Mouse (Mus musculus): ENCODE measurements at regions not wholly inside any gene's neighbourhood (a gene's known extent, or its start where the extent isn't known, plus 50 kb on each side); places are given as distances from the start of the nearest gene placed in this dataset.
A peak's percentile ranks its signal among the peaks of the same experiment; 100 is the strongest.

DNA sequence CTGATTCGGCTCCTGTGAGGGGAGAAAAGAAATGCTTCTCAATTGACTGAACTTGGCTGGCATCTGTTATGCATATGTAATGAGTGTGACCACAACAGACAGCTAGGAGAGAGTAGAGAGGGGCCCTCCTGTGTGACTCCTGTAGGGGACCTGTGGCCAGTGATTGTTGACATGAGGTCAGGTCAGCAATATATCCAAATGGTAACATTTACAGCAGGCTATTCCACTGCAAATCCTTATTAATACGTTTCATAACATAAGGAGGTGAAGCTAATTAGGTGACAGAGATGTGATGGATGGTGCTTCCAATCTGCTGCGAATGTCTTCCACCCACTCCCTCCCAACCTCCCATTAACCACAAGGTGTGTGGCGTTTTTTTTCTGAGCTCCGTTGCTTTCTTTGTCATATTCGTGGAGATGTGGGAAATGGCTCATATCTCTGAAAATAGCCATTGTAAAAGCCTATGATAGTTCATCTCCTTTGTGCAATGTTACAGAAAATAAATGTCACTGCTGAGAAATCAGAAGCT lies 309.5 kb downstream of the Irx1 start:
- DNase-seq (ENCODE audit: low spot score) = no peak

DNA sequence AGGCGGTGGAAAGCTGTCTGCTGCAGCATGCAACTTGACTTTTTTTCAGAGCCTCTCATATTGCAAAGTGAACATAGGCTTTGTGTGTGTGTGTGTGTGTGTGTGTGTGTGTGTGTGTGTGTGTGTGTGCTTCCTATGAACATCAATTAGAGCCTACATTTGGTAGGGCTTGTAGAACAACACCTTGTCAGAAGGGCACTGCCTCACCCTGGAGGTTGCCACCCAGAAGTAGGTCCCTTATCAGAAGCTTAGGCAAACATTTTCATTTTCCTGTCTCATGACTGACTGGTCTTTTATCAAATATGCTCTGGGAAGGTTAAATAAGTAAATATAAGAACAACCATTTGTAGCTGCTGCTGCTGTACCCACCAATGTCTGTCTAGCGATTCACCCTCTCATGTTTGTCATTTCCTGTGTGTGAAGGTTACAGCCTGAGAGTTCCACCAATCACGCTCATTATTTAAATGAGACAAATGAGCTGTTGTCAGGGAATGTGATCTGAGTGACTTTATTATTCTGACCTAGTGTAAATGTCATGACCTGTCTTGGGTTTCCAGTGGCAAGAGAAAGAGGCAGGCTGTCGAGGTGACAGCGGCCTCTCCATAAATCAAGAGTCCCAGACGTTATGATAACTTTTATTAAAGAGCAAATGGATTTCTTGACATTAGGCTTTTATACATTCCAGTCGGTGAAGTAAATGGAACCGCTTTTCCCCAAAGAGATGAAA lies 310.1 kb downstream of the Irx1 start:
- DNase-seq (ENCODE audit: low spot score) = no peak

DNA sequence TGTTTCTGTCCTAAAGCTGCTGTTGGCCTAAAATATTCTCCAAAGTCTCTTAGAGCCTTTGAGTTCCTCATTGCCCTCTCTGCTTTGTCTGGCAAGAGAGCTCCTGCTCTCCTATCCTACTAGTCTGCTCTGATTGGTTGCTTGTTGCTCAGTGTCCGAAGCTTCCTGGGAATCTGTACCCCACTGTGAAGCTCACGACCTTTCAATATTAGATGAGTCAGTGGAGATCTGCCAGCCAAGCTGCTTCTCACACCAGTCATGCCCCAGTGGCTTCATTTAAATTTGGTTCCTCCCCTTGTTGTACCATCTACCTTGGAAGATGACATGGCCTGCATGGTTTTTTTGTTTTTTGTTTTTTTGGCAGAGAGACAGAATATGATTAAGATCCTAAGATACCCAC lies 313.6 kb downstream of the Irx1 start:
- DNase-seq (ENCODE audit: low spot score) = peak; percentile 9

- DNase-seq (ENCODE audit: low spot score) = no peak
Measured at GRCm38 (mm10) chr13:71649031-71649430, 314.5 kb downstream of the Irx1 start.

GRCm38 (mm10) chr13:71631447-71631846 lies 332.1 kb downstream of the Irx1 start:
- no peak for DNase-seq (ENCODE audit: low spot score)

GRCm38 (mm10) chr13:71617198-71617597 lies 346.3 kb downstream of the Irx1 start:
- DNase-seq (ENCODE audit: low spot score) = no peak

- DNase-seq (ENCODE audit: low spot score) = no peak
Measured at GRCm38 (mm10) chr13:71612393-71613179, 350.9 kb downstream of the Irx1 start.

DNA sequence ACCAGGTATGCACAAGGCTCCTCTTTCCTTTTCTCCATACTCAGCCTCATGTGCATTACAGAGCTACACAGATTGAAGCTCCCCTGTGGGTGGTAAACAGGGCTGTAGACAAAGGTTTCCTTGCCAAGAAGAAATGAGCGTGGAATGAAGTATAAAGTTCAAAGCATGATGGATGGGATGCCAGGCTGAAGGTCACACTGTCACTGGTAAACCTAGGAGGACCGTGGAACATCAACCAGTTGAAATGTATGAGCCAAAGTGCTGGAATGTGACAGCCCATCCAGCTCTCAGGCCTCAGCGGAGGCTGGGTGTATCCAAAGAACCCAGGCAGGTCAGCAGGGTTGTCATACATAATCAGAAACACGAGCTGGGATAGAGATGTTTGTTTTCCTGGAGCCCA lies 381.0 kb downstream of the Irx1 start:
- no peak for DNase-seq (ENCODE audit: low spot score)

- no peak for DNase-seq (ENCODE audit: low spot score)
Measured at GRCm38 (mm10) chr13:71565895-71566294, 397.6 kb downstream of the Irx1 start.

DNA sequence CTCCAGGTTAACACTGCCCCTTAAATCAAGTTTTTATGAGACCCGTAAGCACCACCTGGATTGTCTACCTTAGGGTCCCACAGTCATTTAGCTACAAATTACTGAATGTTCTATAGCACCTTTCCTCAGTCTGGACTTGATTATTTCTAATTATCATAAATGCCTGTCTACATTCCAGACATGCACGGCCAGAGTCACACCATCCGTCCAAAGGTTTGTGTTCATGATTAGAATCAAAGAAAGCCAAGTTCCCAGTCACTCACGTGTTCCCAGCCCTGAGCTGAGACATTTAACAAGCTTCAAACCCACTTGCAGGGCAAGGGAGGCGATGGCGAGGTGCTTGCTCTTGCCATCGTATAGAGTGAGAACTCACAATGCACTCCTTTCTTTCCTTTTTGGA lies 398.1 kb downstream of the Irx1 start:
- DNase-seq (ENCODE audit: low spot score) = no peak

GRCm38 (mm10) chr13:71558477-71559215 lies 404.9 kb downstream of the Irx1 start:
- DNase-seq (ENCODE audit: low spot score) = peak; percentile 82

DNA sequence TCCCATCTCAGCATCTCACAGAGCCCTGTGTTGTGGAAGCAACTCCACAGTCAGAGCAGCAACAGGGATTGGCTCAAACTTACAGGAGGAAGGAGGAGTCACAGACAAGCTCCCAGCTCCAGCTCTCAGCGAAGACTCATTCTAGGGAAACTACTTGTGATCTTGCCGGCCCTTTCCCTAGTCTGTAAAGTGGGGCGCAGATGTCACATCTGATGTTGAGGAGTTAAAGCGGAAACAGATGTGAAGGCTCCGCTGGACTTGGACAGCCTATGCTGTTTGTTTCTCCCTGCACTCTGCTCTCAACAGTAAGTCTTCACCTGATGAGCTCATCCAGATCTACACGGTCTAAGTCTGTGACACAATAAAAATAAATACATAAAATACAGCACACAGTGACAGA lies 408.1 kb downstream of the Irx1 start:
- peak; percentile 10 for DNase-seq (ENCODE audit: low spot score)

DNA sequence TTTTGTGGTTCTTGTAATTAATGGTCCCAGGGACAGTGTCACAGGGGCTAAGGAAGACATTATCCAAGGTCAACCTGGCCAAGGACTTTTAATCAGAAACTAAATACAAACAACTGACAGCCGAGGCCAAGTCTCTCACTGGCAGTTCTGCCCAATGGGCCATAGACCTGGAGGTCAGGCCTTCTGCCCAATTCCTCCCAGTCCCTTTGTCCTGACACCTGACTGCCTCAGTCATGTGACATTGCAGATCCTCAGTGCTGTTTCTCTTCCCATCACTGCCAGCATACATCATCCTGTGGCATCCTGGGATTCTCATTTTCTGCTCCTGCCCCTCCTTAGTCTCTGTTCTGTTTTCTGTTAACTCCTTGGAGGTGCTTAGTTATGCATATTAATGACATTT lies 413.4 kb downstream of the Irx1 start:
- no peak for DNase-seq (ENCODE audit: low spot score)

GRCm38 (mm10) chr13:71549206-71549831 lies 414.2 kb downstream of the Irx1 start:
- DNase-seq (ENCODE audit: low spot score) = no peak

- DNase-seq (ENCODE audit: low spot score) = no peak
Measured at GRCm38 (mm10) chr13:71538226-71538625, 425.3 kb downstream of the Irx1 start.

GRCm38 (mm10) chr13:71532796-71533351 lies 430.6 kb downstream of the Irx1 start:
- no peak for DNase-seq (ENCODE audit: low spot score)

- DNase-seq (ENCODE audit: low spot score) = no peak
Measured at GRCm38 (mm10) chr13:71529397-71530122, 434.0 kb downstream of the Irx1 start.

DNA sequence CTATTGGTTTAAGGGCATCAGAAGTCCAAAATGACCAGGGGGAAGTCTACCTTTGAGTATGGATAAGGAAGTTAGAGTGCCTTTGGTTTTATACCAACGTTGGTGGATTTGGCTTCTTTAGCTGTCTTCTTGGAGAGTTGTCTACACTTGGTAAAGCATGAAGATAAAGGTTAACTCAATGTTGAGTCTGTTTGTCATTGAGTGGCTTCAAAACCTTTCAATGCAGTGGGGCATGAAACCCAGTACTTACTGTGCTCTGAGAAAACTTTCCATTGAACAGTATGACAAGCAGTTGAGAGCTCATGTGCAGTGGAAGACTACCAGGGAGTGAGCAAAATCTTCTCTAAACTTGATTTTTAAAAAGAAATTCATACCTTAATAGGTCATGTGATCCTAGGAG lies 445.7 kb downstream of the Irx1 start:
- no peak for DNase-seq (ENCODE audit: low spot score)

GRCm38 (mm10) chr13:71513204-71513603 lies 450.3 kb downstream of the Irx1 start:
- DNase-seq (ENCODE audit: low spot score) = no peak

DNA sequence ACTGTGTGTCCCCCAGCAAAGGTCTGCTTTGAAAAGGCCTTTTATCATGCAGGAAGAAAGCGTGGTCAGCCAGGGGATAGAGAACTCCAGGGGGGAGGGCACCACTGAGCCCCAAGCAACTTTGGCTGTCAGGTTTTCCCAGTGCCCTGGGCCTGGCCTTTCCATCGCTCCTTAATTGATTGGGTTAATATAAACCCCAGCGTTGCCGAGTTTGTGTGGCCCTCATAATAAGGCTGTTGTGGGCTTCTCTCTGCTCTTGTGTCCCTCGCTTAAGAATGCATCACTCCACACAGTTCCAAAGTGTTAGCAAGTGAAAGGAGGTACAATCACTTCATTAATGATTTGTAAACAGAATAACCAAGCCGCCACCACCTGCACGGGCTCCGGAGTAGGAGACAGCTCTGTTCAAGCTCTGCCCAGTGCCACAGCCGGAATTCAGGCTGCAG lies 455.5 kb downstream of the Irx1 start:
- DNase-seq (ENCODE audit: low spot score) = no peak

DNA sequence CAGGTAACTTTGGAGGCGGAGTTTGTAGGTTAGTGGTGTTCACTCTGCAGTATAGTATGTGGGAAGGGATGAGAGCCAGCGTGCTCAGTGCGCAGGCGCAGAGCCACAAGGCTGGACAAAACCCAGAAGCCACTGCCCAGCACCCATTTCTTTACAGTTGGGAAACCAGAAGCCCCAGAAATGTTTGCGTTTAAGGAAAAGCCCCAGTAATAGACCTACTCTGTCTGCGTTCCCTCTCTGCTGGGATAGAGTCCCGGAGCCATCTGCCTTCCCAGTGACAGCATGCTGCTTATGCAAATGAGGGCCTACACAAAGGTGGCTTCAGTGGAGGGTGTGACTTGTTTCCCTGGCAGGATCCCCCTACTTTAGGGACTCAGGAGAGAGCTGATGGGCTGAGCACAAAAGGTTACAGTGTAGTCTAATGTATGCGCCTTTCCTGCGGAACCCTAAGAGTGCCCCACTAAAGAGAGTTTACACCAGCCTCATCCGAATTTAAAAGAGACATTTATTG lies 456.0 kb downstream of the Irx1 start:
- peak; percentile 60 for DNase-seq (ENCODE audit: low spot score)
